ENCODE assay signal across 1 mouse cellular context in the genomic region with DNA sequence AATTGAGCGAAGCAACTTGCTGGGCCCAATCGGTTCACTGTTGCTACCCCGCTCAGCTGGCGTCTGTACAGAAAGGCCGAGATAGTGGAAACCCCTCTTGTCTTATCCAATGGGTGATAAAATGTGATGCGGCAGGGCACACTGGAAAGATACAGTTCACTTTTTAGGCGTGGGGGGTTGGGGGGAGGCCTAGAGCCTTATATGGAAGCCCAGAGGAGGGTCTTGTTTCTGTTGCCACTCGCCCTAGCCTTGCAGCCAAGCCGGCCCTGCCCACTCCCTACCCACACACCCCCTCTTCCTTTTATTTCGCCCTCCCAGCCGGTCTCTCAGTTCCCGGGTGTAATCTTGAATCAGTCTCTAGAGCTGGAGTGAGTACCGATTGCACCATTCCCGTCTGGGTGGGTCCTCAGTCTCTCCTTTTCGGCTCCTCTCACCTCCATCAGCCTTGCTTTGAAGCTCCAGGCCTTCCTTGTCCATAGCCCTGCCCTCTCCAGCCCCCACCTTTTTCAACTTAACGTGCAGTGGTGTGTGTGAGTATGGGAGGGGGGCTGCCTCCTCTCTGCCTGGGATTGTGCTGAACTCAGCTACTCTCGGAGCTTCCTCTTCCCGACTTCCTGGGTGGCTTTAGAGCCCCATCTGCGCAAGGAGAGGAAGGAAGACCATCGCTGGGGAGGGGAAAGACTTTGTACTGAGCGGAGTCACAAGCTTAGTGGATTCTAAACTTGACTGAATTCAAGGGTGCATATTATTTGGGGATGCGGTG.
TF ChIP-seq lines count a peak whose summit lies in the region.

No protein-coding gene starts in this region.

TF ChIP-seq in MEL, 35 proteins besides CTCF, POLR2A, EP300 and RAD21 (continued from another document):
- TF ChIP-seq TBP (IDR thresholded peaks at IDR 0.05; ENCODE audit: low read depth, low read length) (peak; percentile 32; the same call in 1 of the 2 replicates), UBTF (IDR thresholded peaks at IDR 0.05; ENCODE audit: borderline replicate concordance, insufficient read depth, low read depth, low read length) (no peak), SIN3A (IDR thresholded peaks at IDR 0.05; ENCODE audit: low read length) (peak; percentile 64), CHD2 (IDR thresholded peaks at IDR 0.05; ENCODE audit: low read length) (peak; percentile 26), GATA1 (IDR thresholded peaks at IDR 0.05; ENCODE audit: low read depth, low read length) (peak; percentile 72), E2F4 (IDR thresholded peaks at IDR 0.05; ENCODE audit: borderline replicate concordance, low read depth, low read length) (0 out of 2 replicates have a peak, but pooled peaks have one; percentile 12), NELFE (IDR thresholded peaks at IDR 0.05; ENCODE audit: low read depth, low read length) (peak; percentile 47; the same call in 1 of the 2 replicates), CHD1 (IDR thresholded peaks at IDR 0.05; ENCODE audit: low read depth, low read length) (no peak; the same call in 1 of the 2 replicates), RCOR1 (IDR thresholded peaks at IDR 0.05; ENCODE audit: low read depth, low read length) (peak; percentile 54), BHLHE40 (IDR thresholded peaks at IDR 0.05; ENCODE audit: borderline replicate concordance, low read depth, low read length) (no peak), MAZ (IDR thresholded peaks at IDR 0.05; ENCODE audit: low read depth, low read length) (peak; percentile 26; the same call in 1 of the 2 replicates), ELF1 (IDR thresholded peaks at IDR 0.05; ENCODE audit: low read depth, low read length) (peak; percentile 48; the same call in 1 of the 2 replicates), TCF12 (IDR thresholded peaks at IDR 0.05; ENCODE audit: low read depth, low read length) (peak; percentile 65), NRF1 (IDR thresholded peaks at IDR 0.05; ENCODE audit: insufficient read depth, low read depth, low read length, poor library complexity, severe bottlenecking) (peak; percentile 38; the same call in 1 of the 2 replicates)
